20 mouse cellular contexts compared by ENCODE assay signal in genomic region chr9:118752376-118752775, GRCm38 (mm10).
DNase-seq lines count a peak whose midpoint lies in the region; ATAC-seq lines count a peak whose summit lies in the region.
"Had no signal": no experiment of that assay in that cellular context is flagged by ENCODE, and none has a peak within 500 bp of the region (broad histone marks: within the 10 kb centered on the region; RNA-seq: fewer than 3 reads in every experiment).

No protein-coding gene starts in this region.

- H3K27me3 ChIP-seq in forebrain, embryonic 12.5 days: no peaks in the 10 kb centered on the region
- H3K27me3 ChIP-seq: embryonic facial prominence, embryonic 15.5 days; forebrain, embryonic 15.5 days; heart, embryonic 13.5 days had no signal

- 92% methylated on average over 2 of the region's 2 CpGs for WGBS in forebrain, embryonic 12.5 days

- no peak overlapping the region for H3K27ac ChIP-seq in forebrain, embryonic 12.5 days
- H3K27ac ChIP-seq: embryonic facial prominence, embryonic 15.5 days; forebrain, embryonic 10.5 days; forebrain, embryonic 15.5 days; heart, embryonic 13.5 days; hindbrain, postnatal 0 days had no signal

- ATAC-seq in forebrain, embryonic 12.5 days (ENCODE audit: low FRiP score): no peak
- ATAC-seq: forebrain, embryonic 15.5 days; hindbrain, postnatal 0 days had no signal

- no peak overlapping the region for H3K4me3 ChIP-seq in forebrain, embryonic 12.5 days (replicated peaks)
- H3K4me3 ChIP-seq: embryonic facial prominence, embryonic 15.5 days; erythroblast, embryonic 14.5 days; forebrain, embryonic 10.5 days; forebrain, embryonic 15.5 days; heart, embryonic 13.5 days had no signal

- no peaks in the 10 kb centered on the region for H3K9me3 ChIP-seq in forebrain, embryonic 12.5 days
- H3K9me3 ChIP-seq: embryonic facial prominence, embryonic 15.5 days; forebrain, embryonic 10.5 days; forebrain, embryonic 15.5 days; heart, embryonic 13.5 days had no signal

- peak; percentile 6 for DNase-seq in T-cell, adult 2 months (ENCODE audit: low spot score)
- peak; percentile 73 for DNase-seq in thymus, postnatal 0 days (ENCODE audit: low spot score)
- DNase-seq in thymus, postnatal 36 days: peak; percentile 42 to 67
- DNase-seq in natural killer cell, adult 2 months (ENCODE audit: low spot score in 2 of 2): no peak
- DNase-seq in ovary, postnatal 14 days (ENCODE audit: low spot score): no peak
- DNase-seq: adrenal gland, adult 8-10 months; adrenal gland, postnatal 36 days; cerebellum, adult 2 months; cerebellum, postnatal 10 days; embryo, embryonic 11 days; gastrocnemius, postnatal 36 days; heart, adult 11 months; heart, postnatal 36 days had no signal

- H3K36me3 ChIP-seq in forebrain, embryonic 12.5 days (replicated peaks): no peaks in the 10 kb centered on the region
- H3K36me3 ChIP-seq: embryonic facial prominence, embryonic 15.5 days; forebrain, embryonic 10.5 days; forebrain, embryonic 15.5 days; heart, embryonic 13.5 days had no signal

- no peak overlapping the region for H3K4me2 ChIP-seq in forebrain, embryonic 12.5 days
- H3K4me2 ChIP-seq: embryonic facial prominence, embryonic 15.5 days; forebrain, embryonic 15.5 days; heart, embryonic 13.5 days had no signal

- H3K4me1 ChIP-seq in forebrain, embryonic 12.5 days: peaks cover 9% of the 10 kb centered on the region; the same call in 1 of the 2 replicates
- H3K4me1 ChIP-seq: forebrain, embryonic 15.5 days; heart, embryonic 13.5 days had no signal

- H3K9ac ChIP-seq in forebrain, embryonic 12.5 days: no peak overlapping the region
- H3K9ac ChIP-seq: embryonic facial prominence, embryonic 15.5 days; forebrain, embryonic 15.5 days; heart, embryonic 13.5 days had no signal

Comparison
In these comparisons a context has a peak if more than half of its experiments do, and no peak if none do; other contexts are left out.
1. DNase-seq: peak in T-cell, adult 2 months (single experiment), thymus, postnatal 0 days (single experiment) and thymus, postnatal 36 days (2 of 2); none in natural killer cell, adult 2 months (0 of 2) and ovary, postnatal 14 days (single experiment).